Mouse (Mus musculus): ENCODE measurements around the gene Runx2. TPM values are rescaled to one million over a fixed set of nuclear protein-coding genes. Genes with fewer than 3 reads are reported as not detected.

Gene Runx2
- polyA plus RNA-seq, 1 experiment from 2014 or later: 3.0 TPM

DNA sequence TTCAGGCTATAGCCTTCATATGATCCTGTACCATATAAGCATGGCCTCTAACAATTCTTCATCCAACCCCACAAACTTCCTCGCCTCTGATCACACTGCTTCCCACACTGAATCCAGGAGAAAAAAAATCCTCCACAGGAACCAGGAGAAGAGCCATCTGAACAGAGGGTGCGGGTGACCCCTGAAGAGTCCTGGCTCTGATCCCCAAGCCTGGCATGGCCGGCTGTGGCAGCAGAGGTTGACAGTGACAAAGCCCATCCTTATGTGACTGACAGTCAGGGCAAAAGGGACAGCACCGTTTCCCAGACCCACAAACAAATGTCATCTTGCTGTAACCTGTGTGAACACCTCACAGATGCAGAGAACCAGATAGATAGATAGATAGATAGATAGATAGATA lies 335.1 kb downstream of the Runx2 start:
- no peak overlapping the region for H3K4me2 ChIP-seq (replicated peaks; ENCODE audit: low read depth, low read length)
- no peaks in the 10 kb centered on the region for H3K4me1 ChIP-seq (replicated peaks; ENCODE audit: control insufficient read depth, insufficient read depth, low read length)
- no peaks in the 10 kb centered on the region for H3K27me3 ChIP-seq (ENCODE audit: control insufficient read depth, insufficient read depth, low read length)
- WGBS: 78% methylated on average over 4 of the region's 4 CpGs
- H3K36me3 ChIP-seq (ENCODE audit: control insufficient read depth, insufficient read depth, low read length): no peaks in the 10 kb centered on the region
- H3K9me3 ChIP-seq (ENCODE audit: control insufficient read depth, low read length): no peaks in the 10 kb centered on the region
- H3K9ac ChIP-seq (ENCODE audit: low read depth, low read length): no peak overlapping the region
- no peak for DNase-seq (ENCODE audit: low spot score)
- no peak for ATAC-seq (ENCODE audit: low FRiP score)
- H3K27ac ChIP-seq (ENCODE audit: low read depth, low read length): no peak overlapping the region
- H3K4me3 ChIP-seq (ENCODE audit: low read depth, low read length): no peak overlapping the region

DNA sequence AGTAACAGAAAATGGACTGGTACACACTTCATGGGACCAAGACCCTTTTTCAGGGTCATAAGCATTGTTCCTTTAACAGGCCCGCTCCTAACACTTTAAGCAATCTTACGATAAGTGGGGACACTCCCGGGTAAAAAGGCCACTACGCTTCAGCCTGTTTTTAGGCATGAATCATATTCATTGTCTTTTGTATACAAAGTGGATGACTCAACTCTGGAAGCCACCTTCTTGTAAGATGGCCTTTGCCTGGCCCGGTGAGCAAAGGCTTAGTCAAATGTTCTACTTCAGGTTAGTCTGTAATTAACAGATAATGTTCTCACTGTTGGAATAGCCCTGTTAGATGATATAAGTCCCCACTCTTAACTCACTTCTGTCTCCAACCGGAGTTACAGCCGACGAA lies 338.7 kb downstream of the Runx2 start:
- Histone ChIP-seq H3K27me3 (ENCODE audit: control insufficient read depth, insufficient read depth, low read length) (no peaks in the 10 kb centered on the region), H3K4me2 (replicated peaks; ENCODE audit: low read depth, low read length) (no peak overlapping the region), H3K27ac (ENCODE audit: low read depth, low read length) (no peak overlapping the region), H3K4me3 (ENCODE audit: low read depth, low read length) (no peak overlapping the region), H3K9me3 (ENCODE audit: control insufficient read depth, low read length) (no peaks in the 10 kb centered on the region), H3K36me3 (ENCODE audit: control insufficient read depth, insufficient read depth, low read length) (no peaks in the 10 kb centered on the region), H3K9ac (ENCODE audit: low read depth, low read length) (no peak overlapping the region), H3K4me1 (replicated peaks; ENCODE audit: control insufficient read depth, insufficient read depth, low read length) (no peaks in the 10 kb centered on the region)
- WGBS: 94% methylated on average over 8 of the region's 8 CpGs
- DNase-seq (ENCODE audit: low spot score) (no peak), ATAC-seq (ENCODE audit: low FRiP score) (no peak)

DNA sequence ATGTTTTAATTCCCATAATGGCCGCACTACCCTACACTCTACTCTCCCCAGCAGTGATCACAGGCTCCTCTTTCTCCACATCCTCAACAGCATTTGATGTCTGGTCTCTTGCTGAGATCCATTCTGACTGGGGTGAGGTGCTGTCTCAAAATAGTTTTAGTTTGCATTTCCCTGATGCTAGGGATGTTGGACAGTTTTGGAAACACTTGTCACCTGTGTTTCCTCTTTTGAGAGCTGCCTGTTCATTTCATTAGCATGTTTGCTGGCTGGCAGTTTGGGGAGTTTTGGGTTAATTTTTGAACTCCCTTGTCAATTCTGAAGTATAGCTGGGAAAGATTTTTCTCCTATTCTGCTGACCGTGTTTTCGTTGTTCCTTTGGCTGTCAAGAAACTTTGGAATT lies 340.3 kb downstream of the Runx2 start:
- H3K4me2 ChIP-seq (replicated peaks; ENCODE audit: low read depth, low read length): no peak overlapping the region
- no peaks in the 10 kb centered on the region for H3K9me3 ChIP-seq (ENCODE audit: control insufficient read depth, low read length)
- H3K36me3 ChIP-seq (ENCODE audit: control insufficient read depth, insufficient read depth, low read length): no peaks in the 10 kb centered on the region
- H3K4me1 ChIP-seq (replicated peaks; ENCODE audit: control insufficient read depth, insufficient read depth, low read length): no peaks in the 10 kb centered on the region
- no peak overlapping the region for H3K27ac ChIP-seq (ENCODE audit: low read depth, low read length)
- ATAC-seq (ENCODE audit: low FRiP score): no peak
- DNase-seq (ENCODE audit: low spot score): no peak
- no peak overlapping the region for H3K9ac ChIP-seq (ENCODE audit: low read depth, low read length)
- no peaks in the 10 kb centered on the region for H3K27me3 ChIP-seq (ENCODE audit: control insufficient read depth, insufficient read depth, low read length)
- no peak overlapping the region for H3K4me3 ChIP-seq (ENCODE audit: low read depth, low read length)
- 78% methylated on average over 3 of the region's 3 CpGs for WGBS

DNA sequence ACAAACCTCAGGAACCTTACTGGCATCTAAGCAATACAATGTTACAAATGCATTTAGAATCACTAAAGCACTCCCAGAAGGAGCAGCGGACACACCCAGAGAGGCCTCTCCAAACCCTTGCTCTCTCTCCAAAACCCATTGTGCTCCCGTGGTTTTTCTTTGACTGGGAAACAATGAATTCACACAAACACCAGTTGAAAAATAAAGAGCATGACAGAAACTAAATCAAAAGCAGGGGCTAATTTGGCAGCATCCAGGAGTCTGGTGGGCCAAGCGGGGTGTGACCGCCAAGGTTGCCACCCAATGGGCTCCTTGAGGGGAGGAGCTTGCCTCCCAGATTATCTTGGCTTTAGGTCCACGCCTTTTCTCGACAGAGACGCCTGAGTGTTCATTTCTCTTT lies 341.9 kb downstream of the Runx2 start:
- H3K4me3 ChIP-seq (ENCODE audit: low read depth, low read length): no peak overlapping the region
- H3K36me3 ChIP-seq (ENCODE audit: control insufficient read depth, insufficient read depth, low read length): no peaks in the 10 kb centered on the region
- H3K9me3 ChIP-seq (ENCODE audit: control insufficient read depth, low read length): no peaks in the 10 kb centered on the region
- H3K4me2 ChIP-seq (replicated peaks; ENCODE audit: low read depth, low read length): no peak overlapping the region
- no peak overlapping the region for H3K27ac ChIP-seq (ENCODE audit: low read depth, low read length)
- no peaks in the 10 kb centered on the region for H3K4me1 ChIP-seq (replicated peaks; ENCODE audit: control insufficient read depth, insufficient read depth, low read length)
- no peak overlapping the region for H3K9ac ChIP-seq (ENCODE audit: low read depth, low read length)
- H3K27me3 ChIP-seq (ENCODE audit: control insufficient read depth, insufficient read depth, low read length): no peaks in the 10 kb centered on the region
- 64% methylated on average over 7 of the region's 7 CpGs for WGBS
- DNase-seq (ENCODE audit: low spot score) (no peak), ATAC-seq (ENCODE audit: low FRiP score) (no peak)

DNA sequence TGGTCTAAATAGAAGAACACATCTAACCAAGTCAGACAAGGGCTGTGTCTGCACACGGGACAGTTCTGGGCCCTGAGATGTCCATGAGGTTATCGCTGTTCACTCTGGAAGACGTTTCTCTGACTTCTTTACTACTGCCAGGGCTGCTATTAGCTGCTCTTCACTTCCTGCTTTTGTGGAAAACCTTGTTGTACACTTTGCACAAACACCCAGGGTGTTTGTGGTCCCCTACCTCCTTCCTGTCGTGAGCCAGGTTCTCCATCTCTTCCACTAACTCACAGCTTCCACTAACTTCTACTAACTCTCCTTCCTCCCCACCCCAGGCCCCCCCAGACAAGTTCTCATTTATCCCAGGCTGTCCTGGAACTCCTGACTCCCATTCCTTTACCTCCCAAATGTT lies 350.9 kb downstream of the Runx2 start:
- WGBS: 86% methylated on average over 4 of the region's 4 CpGs
- H3K9ac ChIP-seq (ENCODE audit: low read depth, low read length): no peak overlapping the region

DNA sequence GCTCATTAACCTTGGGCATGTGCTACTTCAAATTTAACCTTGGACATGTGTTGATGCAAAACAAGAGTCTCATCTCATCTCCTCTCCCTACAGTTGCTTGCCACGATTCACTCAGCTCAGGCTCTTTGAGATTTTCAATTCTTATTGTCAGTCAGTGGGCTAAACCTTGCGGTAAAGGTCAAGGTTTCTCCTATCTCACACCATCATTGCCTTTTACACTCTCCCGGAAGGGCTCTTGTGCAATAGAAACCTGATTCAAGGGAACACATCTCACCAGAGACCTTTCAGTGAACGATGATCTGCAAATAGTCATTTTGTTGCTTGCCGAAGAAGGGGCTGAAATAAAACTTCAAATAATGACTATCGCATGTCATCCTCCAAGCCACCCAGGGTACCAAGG lies 354.4 kb downstream of the Runx2 start:
- Histone ChIP-seq H3K36me3 (ENCODE audit: control insufficient read depth, insufficient read depth, low read length) (no peaks in the 10 kb centered on the region), H3K27me3 (ENCODE audit: control insufficient read depth, insufficient read depth, low read length) (no peaks in the 10 kb centered on the region), H3K9ac (ENCODE audit: low read depth, low read length) (no peak overlapping the region), H3K4me2 (replicated peaks; ENCODE audit: low read depth, low read length) (no peak overlapping the region), H3K4me3 (ENCODE audit: low read depth, low read length) (no peak overlapping the region), H3K9me3 (ENCODE audit: control insufficient read depth, low read length) (no peaks in the 10 kb centered on the region), H3K27ac (ENCODE audit: low read depth, low read length) (no peak overlapping the region), H3K4me1 (replicated peaks; ENCODE audit: control insufficient read depth, insufficient read depth, low read length) (no peaks in the 10 kb centered on the region)
- ATAC-seq (ENCODE audit: low FRiP score) (no peak), DNase-seq (ENCODE audit: low spot score) (no peak)
- 89% methylated on average over 6 of the region's 6 CpGs for WGBS

More for the DNA sequence above, 350.9 kb downstream of the Runx2 start:
- Histone ChIP-seq H3K4me3 (ENCODE audit: low read depth, low read length) (no peak overlapping the region), H3K27ac (ENCODE audit: low read depth, low read length) (no peak overlapping the region), H3K27me3 (ENCODE audit: control insufficient read depth, insufficient read depth, low read length) (no peaks in the 10 kb centered on the region), H3K9me3 (ENCODE audit: control insufficient read depth, low read length) (no peaks in the 10 kb centered on the region), H3K4me1 (replicated peaks; ENCODE audit: control insufficient read depth, insufficient read depth, low read length) (no peaks in the 10 kb centered on the region), H3K36me3 (ENCODE audit: control insufficient read depth, insufficient read depth, low read length) (no peaks in the 10 kb centered on the region), H3K4me2 (replicated peaks; ENCODE audit: low read depth, low read length) (no peak overlapping the region)
- ATAC-seq (ENCODE audit: low FRiP score): no peak
- DNase-seq (ENCODE audit: low spot score): no peak

DNA sequence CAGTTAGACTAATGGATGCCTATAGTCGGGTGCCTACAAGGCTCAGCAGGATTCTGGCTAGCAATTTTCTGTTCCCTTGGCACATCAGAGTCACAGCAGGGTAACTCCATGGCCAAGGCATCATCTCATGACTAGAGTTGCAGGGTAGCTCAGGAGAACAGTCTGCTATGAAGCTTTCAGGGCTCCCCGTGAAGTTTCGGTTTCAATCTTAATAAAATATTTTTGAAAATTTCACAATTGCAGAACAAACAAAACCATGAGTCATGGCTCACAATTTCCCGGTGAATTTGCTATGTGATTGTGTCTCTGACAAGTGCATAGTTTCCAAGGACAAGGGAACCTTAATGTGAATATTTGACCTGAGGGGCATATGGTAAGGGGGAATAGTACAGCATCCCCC lies 355.6 kb downstream of the Runx2 start:
- H3K4me2 ChIP-seq (replicated peaks; ENCODE audit: low read depth, low read length): no peak overlapping the region
- no peak overlapping the region for H3K27ac ChIP-seq (ENCODE audit: low read depth, low read length)
- no peaks in the 10 kb centered on the region for H3K9me3 ChIP-seq (ENCODE audit: control insufficient read depth, low read length)
- H3K36me3 ChIP-seq (ENCODE audit: control insufficient read depth, insufficient read depth, low read length): no peaks in the 10 kb centered on the region
- H3K4me1 ChIP-seq (replicated peaks; ENCODE audit: control insufficient read depth, insufficient read depth, low read length): no peaks in the 10 kb centered on the region
- no peak overlapping the region for H3K9ac ChIP-seq (ENCODE audit: low read depth, low read length)
- WGBS: 93% methylated on average over 4 of the region's 4 CpGs
- H3K27me3 ChIP-seq (ENCODE audit: control insufficient read depth, insufficient read depth, low read length): no peaks in the 10 kb centered on the region
- DNase-seq (ENCODE audit: low spot score): no peak
- ATAC-seq (ENCODE audit: low FRiP score): no peak
- no peak overlapping the region for H3K4me3 ChIP-seq (ENCODE audit: low read depth, low read length)

DNA sequence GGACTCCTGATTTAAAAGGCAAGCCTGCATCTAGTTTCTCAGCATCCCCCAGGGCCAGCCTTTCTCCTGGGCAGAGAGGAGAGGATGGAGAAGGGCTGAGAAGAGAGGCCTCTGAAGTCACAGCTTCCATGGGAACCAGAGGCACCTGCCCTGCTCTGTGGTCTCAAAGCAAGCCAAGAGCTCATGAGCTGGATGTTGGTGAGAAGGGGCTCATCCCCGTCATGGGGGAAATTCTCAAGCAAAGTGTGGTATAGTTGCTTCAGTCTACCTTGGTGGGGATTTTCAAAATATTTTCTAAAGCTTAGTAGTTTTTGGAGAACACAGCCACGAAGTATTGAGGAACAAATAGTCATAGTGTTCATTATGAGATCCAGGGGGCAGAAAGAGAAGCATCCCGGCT lies 357.9 kb downstream of the Runx2 start:
- whole genome bisulfite sequencing: 90% methylated on average over 3 of the region's 3 CpGs
- H3K9me3 ChIP-seq (ENCODE audit: control insufficient read depth, low read length): no peaks in the 10 kb centered on the region
- H3K27me3 ChIP-seq (ENCODE audit: control insufficient read depth, insufficient read depth, low read length): no peaks in the 10 kb centered on the region
- H3K4me1 ChIP-seq (replicated peaks; ENCODE audit: control insufficient read depth, insufficient read depth, low read length): no peaks in the 10 kb centered on the region
- H3K4me3 ChIP-seq (ENCODE audit: low read depth, low read length): no peak overlapping the region
- no peak overlapping the region for H3K27ac ChIP-seq (ENCODE audit: low read depth, low read length)
- H3K9ac ChIP-seq (ENCODE audit: low read depth, low read length): no peak overlapping the region
- H3K4me2 ChIP-seq (replicated peaks; ENCODE audit: low read depth, low read length): no peak overlapping the region
- DNase-seq (ENCODE audit: low spot score) (no peak), ATAC-seq (ENCODE audit: low FRiP score) (no peak)
- H3K36me3 ChIP-seq (ENCODE audit: control insufficient read depth, insufficient read depth, low read length): no peaks in the 10 kb centered on the region

DNA sequence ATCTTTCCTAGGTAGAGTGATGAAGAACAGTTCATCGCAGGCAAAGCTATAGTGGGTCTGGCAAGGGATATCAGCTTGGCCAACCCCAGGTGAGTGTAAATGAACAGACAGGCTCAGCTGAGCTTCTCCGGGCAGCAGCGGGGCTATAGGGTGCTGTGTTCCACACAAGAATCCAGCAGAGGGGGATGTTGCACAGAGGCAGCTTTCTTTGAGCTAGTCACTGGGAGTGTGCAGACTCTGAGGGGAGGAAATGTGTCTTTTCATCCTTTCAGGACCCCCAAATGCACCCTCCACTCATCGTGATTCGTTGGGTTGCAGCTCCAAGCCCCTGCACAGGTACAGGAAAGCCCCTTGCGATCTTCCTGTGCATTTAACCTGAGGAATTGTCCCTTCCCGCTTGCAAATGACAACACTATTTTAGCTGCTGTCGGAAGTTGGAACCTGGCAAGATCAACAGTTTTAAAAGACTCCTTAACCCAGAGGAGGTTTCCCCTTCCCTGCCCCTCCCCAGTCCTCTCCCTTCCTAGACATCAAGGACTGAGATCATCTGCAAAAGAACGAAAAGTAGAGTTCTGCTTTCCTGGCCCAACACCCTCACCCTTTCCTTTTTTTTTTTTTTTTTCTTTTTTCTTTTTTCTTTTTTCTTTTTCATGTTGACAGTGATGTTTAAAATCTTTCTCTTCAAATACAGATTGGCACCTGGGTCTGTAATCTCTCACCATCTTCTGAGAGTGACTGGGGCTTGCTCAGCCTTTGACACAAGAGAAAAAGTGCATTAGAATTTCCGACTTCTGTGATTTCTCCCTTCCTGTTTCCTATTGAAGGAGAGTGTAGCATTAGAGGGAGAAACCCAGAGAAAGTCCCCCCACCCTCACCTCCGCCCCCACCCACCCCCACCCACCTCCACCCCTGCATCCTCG lies 358.7 kb downstream of the Runx2 start:
- 35% methylated on average over 12 of the region's 12 CpGs for WGBS
- H3K27ac ChIP-seq (ENCODE audit: low read depth, low read length): no peak overlapping the region
- ATAC-seq (ENCODE audit: low FRiP score): peak; percentile 51; the same call in 1 of the 2 replicates
- H3K4me1 ChIP-seq (replicated peaks; ENCODE audit: control insufficient read depth, insufficient read depth, low read length): no peaks in the 10 kb centered on the region
- H3K9me3 ChIP-seq (ENCODE audit: control insufficient read depth, low read length): no peaks in the 10 kb centered on the region
- H3K4me3 ChIP-seq (ENCODE audit: low read depth, low read length): no peak overlapping the region
- H3K9ac ChIP-seq (ENCODE audit: low read depth, low read length): no peak overlapping the region
- H3K36me3 ChIP-seq (ENCODE audit: control insufficient read depth, insufficient read depth, low read length): no peaks in the 10 kb centered on the region
- no peaks in the 10 kb centered on the region for H3K27me3 ChIP-seq (ENCODE audit: control insufficient read depth, insufficient read depth, low read length)
- H3K4me2 ChIP-seq (replicated peaks; ENCODE audit: low read depth, low read length): no peak overlapping the region
- DNase-seq (ENCODE audit: low spot score): peak; percentile 77
